In genomic region chr12:104917297-104917696, GRCm38 (mm10) we compare ENCODE assay signal across 14 mouse cellular contexts. TPM values are rescaled to one million over a fixed set of nuclear protein-coding genes. Genes with fewer than 3 reads are reported as not detected.
"Had no signal": no experiment of that assay in that cellular context is flagged by ENCODE, and none has a peak within 500 bp of the region (broad histone marks: within the 10 kb centered on the region; RNA-seq: fewer than 3 reads in every experiment).

No protein-coding gene starts in this region.

- H3K4me1 ChIP-seq: liver, embryonic 13.5 days; midbrain, embryonic 15.5 days; stomach, embryonic 15.5 days had no signal

- H3K27me3 ChIP-seq: liver, embryonic 13.5 days; midbrain, embryonic 15.5 days; neural tube, embryonic 12.5 days; neural tube, embryonic 15.5 days; stomach, embryonic 15.5 days had no signal

- H3K4me3 ChIP-seq: layer of hippocampus, adult 2 months; liver, embryonic 13.5 days; midbrain, embryonic 12.5 days; midbrain, embryonic 15.5 days; neural tube, embryonic 12.5 days; neural tube, embryonic 15.5 days; stomach, embryonic 15.5 days had no signal

- H3K27ac ChIP-seq: layer of hippocampus, adult 2 months; liver, embryonic 13.5 days; macrophage; midbrain, embryonic 12.5 days; midbrain, embryonic 15.5 days; neural tube, embryonic 12.5 days; neural tube, embryonic 15.5 days; stomach, embryonic 15.5 days had no signal

- DNase-seq: kidney, postnatal 14 days; layer of hippocampus, adult 9-11 months; liver, embryonic 13.5 days; lung, adult 2 months; right cerebral cortex, postnatal 25 days; spleen, adult 18-20 months; thymus, postnatal 25 days had no signal

RNA-seq across cellular contexts. Expression of gene Clmn, which starts 52.4 kb away (rescaled TPM):
- polyA plus RNA-seq: macrophage had no signal
